Mouse (Mus musculus): ENCODE results near the gene Hist1h3d. TPM values are rescaled to one million over a fixed set of nuclear protein-coding genes. Genes with fewer than 3 reads are reported as not detected.
"Not testable (repeated sequence)": the region's sequence is repeated elsewhere in the genome, so short reads cannot be mapped to it uniquely, and the experiment has no call there.

The Hist1h3d gene
- polyA plus RNA-seq, 1 experiment from 2014 or later: 3.1 TPM

DNA sequence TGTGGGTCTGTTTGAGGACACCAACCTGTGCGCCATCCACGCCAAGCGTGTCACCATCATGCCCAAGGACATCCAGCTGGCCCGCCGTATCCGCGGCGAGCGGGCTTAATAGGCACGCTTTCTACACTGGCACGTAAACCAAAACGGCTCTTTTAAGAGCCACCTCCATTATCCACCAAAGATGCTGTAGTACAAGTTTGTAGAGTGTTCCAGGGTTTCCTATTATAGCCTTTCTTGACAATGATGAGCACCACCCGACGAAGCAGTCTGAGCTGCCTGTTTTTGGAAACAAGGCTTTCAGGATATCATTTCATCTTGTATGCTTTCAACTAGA, 30.8 kb upstream of the Hist1h3d start:
- Histone ChIP-seq H3K27ac (peak overlapping the region; percentile 93), H3K9ac (replicated peaks) (peak overlapping the region; percentile 76; the same call in 1 of the 2 replicates), H3K4me2 (replicated peaks) (peak overlapping the region; percentile 51), H3K4me3 (replicated peaks) (peak overlapping the region; percentile 50)
- WGBS: 0% methylated on average over 14 of the region's 14 CpGs
- ATAC-seq; H3K36me3 ChIP-seq; H3K9me3 ChIP-seq; H3K4me1 ChIP-seq (replicated peaks); H3K27me3 ChIP-seq: not testable (repeated sequence)

DNA sequence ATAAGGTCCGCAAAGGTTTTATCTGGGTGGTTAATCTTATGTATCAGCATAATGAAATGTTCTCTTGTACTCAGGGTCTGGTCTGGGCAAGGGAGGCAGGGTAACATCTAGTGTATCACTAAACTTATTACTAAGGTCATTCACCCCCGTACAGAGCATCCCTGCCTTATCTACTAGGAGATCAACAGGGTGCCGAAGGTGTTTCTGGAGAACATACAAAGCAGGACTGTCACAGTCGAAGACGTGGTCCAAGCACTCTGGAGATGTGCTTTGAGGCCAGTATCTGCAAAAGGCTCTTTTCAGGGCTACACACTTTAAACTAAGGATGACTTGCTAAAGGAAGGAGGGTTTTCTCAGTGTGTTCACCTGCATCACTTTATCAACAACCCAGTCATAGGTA, 28.9 kb upstream of the Hist1h3d start:
- WGBS: 82% methylated on average over 5 of the region's 5 CpGs
- Histone ChIP-seq H3K4me3 (replicated peaks) (no peak overlapping the region), H3K27me3 (no peaks in the 10 kb centered on the region), H3K9ac (replicated peaks) (no peak overlapping the region), H3K9me3 (no peaks in the 10 kb centered on the region), H3K4me1 (replicated peaks) (peaks cover 16% of the 10 kb centered on the region), H3K27ac (no peak overlapping the region), H3K4me2 (replicated peaks) (no peak overlapping the region), H3K36me3 (no peaks in the 10 kb centered on the region)
- ATAC-seq: no peak

DNA sequence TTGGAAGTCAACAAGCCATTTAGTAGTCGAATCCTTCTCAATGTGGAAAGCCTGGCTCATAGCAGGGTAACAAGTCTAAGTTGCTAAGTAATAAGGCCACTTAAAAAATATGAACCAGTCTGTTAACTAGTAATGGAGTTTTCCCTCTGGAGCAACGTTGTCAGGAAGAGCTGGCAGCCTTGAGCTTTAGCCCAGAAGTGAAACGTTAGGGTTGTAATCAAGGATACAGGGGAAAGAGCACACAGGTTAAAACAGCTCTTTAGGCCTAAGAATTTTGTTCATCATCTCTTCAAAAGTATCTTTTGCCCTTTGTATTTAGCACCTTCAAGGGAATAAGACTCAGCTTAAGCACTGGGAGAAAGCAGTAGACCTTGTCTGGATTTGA, 24.8 kb upstream of the Hist1h3d start:
- H3K4me1 ChIP-seq (replicated peaks): peaks cover 30% of the 10 kb centered on the region
- H3K27me3 ChIP-seq: no peaks in the 10 kb centered on the region
- H3K27ac ChIP-seq: peak overlapping the region; percentile 90
- no peak for ATAC-seq
- no peaks in the 10 kb centered on the region for H3K36me3 ChIP-seq
- 5% methylated on average over 3 of the region's 3 CpGs for WGBS
- peak overlapping the region; percentile 59 for H3K9ac ChIP-seq (replicated peaks)
- H3K4me3 ChIP-seq (replicated peaks): peak overlapping the region; percentile 47
- H3K9me3 ChIP-seq: no peaks in the 10 kb centered on the region
- peak overlapping the region; percentile 65 for H3K4me2 ChIP-seq (replicated peaks)

DNA sequence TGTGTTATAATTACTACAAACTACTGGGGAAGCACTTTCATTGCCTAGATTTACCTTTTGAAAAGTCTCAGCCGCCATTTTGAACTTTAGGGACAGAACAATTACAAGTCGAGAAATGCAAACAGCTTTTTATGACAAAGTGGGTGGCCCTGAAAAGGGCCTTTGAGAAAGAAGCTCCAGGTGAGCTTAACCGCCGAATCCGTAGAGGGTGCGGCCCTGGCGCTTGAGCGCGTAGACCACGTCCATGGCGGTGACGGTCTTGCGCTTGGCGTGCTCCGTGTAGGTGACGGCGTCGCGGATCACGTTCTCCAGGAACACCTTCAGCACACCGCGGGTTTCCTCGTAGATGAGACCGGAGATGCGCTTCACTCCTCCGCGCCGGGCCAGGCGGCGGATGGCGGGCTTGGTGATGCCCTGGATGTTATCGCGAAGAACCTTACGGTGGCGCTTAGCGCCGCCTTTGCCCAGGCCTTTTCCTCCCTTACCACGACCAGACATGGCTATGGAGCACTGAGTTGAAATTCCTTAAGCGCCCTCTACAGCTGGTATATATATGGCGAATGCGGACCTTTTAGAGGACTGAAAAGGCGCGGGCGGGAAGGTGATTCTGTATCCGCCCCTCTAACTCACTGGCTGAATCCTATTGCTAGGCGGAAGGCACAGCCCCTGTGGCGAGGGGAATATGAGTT, 24.3 kb upstream of the Hist1h3d start, which contains the start of gene Hist1h4f:
TSS of gene Hist1h4f (minus strand) at position 503 of the 689 bp plus-strand sequence.
- peak within 1 kb of the TSS; percentile 90 for H3K27ac ChIP-seq
- H3K4me3 ChIP-seq (replicated peaks): peak within 1 kb of the TSS; percentile 47
- under 1% methylated on average over 47 of the region's 47 CpGs for WGBS
- ATAC-seq: peak; percentile 89
- H3K27me3 ChIP-seq, H3K36me3 ChIP-seq, H3K9me3 ChIP-seq: not testable (repeated sequence)
- peak within 1 kb of the TSS; percentile 59 for H3K9ac ChIP-seq (replicated peaks)
- peaks cover 31% of the 10 kb centered on the region for H3K4me1 ChIP-seq (replicated peaks)
- H3K4me2 ChIP-seq (replicated peaks): peak within 1 kb of the TSS; percentile 65

DNA sequence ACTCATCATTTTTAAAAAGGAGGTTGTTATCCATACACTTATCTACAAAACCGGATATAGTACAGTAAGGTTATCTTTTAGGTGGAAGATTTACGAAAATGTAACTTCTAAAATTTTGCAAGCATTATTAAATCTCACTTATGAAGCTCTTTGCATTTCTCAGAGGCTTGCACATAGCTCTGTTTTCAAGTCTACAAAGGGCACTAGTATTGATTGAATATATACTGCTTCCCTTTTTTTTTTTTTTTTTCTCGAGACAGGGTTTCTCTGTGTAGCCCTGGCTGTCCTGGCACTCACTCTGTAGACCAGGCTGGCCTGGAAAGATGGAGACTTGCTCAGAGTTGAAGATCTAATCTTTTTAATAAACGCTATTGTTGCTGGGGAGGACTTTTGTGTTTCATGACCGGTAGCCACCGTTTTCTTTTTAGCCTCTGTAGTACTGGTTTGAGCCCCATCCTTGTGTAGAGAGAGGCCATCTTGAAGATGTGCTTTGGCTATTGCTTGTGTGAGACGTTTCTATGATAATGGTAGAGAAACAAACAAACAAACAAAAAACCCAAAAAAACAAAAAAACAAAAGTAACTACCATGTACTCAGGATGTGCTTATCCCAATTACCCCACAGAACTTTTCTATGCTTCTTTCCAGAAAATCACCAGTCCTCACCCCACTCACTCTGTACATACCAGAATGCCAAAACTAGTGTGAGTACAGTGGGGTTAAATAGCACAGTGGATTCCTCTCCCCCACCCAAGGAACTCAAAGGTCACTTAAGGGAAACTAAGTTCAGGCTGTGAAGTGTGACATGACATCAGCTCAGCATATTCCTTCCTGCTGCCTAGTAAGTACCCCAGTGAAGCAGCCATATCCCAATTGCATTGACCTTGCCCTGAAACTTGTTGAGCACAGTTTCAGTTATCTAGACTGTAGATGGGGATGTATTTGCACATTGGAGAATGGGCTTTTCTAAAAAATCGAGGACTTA, 23.3 kb upstream of the Hist1h3d start:
- peaks cover 36% of the 10 kb centered on the region for H3K4me1 ChIP-seq (replicated peaks)
- H3K27me3 ChIP-seq: no peaks in the 10 kb centered on the region
- H3K9ac ChIP-seq (replicated peaks): peak overlapping the region; percentile 59; the same call in 1 of the 2 replicates
- no peak; the same call in 1 of the 2 replicates for ATAC-seq
- no peaks in the 10 kb centered on the region for H3K36me3 ChIP-seq
- H3K4me3 ChIP-seq (replicated peaks): peak overlapping the region; percentile 47
- no peaks in the 10 kb centered on the region for H3K9me3 ChIP-seq
- peak overlapping the region; percentile 90 for H3K27ac ChIP-seq
- 53% methylated on average over 8 of the region's 8 CpGs for WGBS
- H3K4me2 ChIP-seq (replicated peaks): peak overlapping the region; percentile 65

DNA sequence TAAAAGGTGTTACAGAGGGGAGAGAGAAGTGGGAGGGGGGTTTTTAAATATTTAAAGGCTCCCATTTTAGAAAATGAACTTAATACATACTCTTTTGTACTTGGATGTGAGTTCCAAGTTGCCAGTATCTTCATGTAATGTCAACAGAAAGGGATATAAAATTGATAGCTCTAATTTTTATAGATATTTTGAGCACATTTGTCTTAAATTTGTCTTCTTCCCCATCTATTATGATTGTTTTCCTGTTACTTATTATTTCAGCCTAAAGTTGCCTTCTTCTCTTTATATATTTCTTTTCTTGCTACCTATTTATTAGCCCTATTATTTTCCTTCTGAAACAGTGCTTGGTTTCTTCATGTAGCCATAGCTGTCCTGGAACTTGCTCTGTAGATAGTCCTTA, 22.6 kb upstream of the Hist1h3d start, which contains the start of gene Hist1h1d:
TSS of gene Hist1h1d (plus strand) at position 301 of the 400 bp plus-strand sequence.
- Histone ChIP-seq H3K27me3 (no peaks in the 10 kb centered on the region), H3K4me2 (replicated peaks) (0 out of 2 replicates have a peak within 1 kb of the TSS, but pooled peaks have one; percentile 65), H3K27ac (peak within 1 kb of the TSS; percentile 91), H3K36me3 (no peaks in the 10 kb centered on the region), H3K9me3 (no peaks in the 10 kb centered on the region), H3K9ac (replicated peaks) (no peak within 1 kb of the TSS), H3K4me3 (replicated peaks) (no peak within 1 kb of the TSS), H3K4me1 (replicated peaks) (peaks cover 36% of the 10 kb centered on the region)
- ATAC-seq: no peak

DNA sequence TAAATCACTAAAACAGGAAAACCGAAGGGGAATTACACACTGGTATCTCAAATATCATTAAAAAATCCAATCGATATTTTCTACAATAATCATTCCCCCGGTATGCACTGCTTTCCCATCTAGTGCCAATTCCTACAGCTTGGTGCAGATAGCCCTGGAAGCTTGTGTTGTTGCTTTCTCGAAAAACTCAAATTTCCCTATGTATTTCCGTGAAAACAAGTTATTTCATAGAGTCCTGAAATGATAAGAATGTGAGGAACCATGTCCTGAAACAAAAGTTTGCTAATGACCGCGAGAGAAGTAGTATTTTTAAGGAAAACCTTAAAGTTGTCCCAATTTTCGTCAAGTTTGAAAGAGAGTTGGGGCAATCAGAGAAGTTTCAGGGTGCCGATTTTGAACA, 21.2 kb upstream of the Hist1h3d start:
- Histone ChIP-seq H3K36me3 (no peaks in the 10 kb centered on the region), H3K9me3 (no peaks in the 10 kb centered on the region), H3K9ac (replicated peaks) (peak overlapping the region; percentile 78), H3K4me1 (replicated peaks) (peaks cover 36% of the 10 kb centered on the region), H3K27me3 (no peaks in the 10 kb centered on the region), H3K4me2 (replicated peaks) (peak overlapping the region; percentile 100), H3K27ac (peak overlapping the region; percentile 91), H3K4me3 (replicated peaks) (peak overlapping the region; percentile 55)
- ATAC-seq: no peak
- 25% methylated on average over 9 of the region's 9 CpGs for WGBS

DNA sequence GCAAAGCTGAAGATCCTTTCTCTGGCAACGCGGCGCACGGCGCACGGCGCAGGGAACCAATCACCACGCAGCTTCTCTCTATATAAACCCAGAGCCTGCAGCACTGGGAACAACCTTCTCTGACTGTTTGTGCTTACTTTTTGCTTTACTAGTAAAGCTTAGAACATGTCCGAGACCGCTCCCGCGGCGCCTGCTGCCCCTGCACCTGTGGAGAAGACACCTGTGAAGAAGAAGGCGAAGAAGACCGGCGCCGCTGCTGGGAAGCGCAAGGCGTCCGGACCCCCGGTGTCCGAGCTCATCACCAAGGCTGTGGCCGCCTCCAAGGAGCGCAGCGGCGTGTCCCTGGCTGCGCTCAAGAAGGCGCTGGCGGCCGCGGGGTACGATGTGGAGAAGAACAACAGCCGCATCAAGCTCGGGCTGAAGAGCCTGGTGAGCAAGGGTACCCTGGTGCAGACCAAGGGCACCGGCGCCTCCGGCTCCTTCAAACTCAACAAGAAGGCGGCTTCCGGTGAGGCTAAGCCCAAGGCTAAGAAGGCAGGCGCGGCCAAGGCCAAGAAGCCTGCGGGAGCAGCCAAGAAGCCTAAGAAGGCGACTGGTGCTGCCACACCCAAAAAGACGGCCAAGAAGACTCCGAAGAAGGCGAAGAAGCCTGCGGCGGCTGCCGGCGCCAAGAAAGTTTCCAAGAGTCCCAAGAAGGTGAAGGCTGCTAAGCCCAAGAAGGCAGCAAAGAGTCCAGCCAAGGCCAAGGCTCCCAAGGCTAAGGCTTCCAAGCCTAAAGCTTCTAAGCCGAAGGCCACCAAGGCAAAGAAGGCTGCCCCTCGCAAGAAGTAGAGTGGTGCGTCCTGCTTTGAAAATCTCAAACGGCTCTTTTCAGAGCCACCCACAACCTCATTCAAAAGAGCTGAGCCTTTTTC, 20.4 kb upstream of the Hist1h3d start:
- peak overlapping the region; percentile 78 for H3K9ac ChIP-seq (replicated peaks)
- peak; percentile 77 for ATAC-seq
- peak overlapping the region; percentile 100 for H3K4me2 ChIP-seq (replicated peaks)
- H3K27me3 ChIP-seq: no peaks in the 10 kb centered on the region
- peak overlapping the region; percentile 91 for H3K27ac ChIP-seq
- under 1% methylated on average over 53 of the region's 54 CpGs for WGBS
- H3K4me1 ChIP-seq (replicated peaks): peaks cover 36% of the 10 kb centered on the region
- peak overlapping the region; percentile 55 for H3K4me3 ChIP-seq (replicated peaks)
- H3K36me3 ChIP-seq: no peaks in the 10 kb centered on the region
- no peaks in the 10 kb centered on the region for H3K9me3 ChIP-seq

DNA sequence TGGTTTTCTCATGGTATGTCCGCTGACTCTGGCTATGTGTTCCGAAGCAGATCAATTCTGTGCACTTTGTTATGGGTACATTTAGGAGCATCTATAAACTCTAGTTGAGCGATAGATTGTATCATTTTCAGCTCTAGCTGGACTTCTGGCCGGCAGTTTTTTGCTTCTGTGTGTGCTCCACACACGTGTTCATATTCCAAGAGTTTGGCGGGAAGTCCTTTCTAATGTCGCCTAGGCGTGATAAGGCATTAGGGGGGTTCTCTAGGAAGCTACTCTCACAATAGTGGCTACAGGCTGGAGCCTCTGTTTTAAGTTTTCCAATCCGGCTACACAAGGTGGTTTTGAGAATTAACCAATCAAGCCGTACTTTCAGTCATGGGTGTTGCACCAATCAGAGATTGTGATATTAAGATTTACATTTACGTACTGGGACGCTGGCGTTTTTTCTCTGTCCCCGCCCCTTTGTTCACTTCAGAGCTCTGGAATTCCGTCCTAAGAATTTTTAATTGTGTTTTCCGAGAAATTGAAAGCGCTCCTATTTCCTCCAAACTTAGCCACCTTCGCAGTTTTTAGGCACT, 19.6 kb upstream of the Hist1h3d start:
- Histone ChIP-seq H3K36me3 (no peaks in the 10 kb centered on the region), H3K27me3 (no peaks in the 10 kb centered on the region), H3K4me3 (replicated peaks) (peak overlapping the region; percentile 55), H3K27ac (peak overlapping the region; percentile 91), H3K9ac (replicated peaks) (peak overlapping the region; percentile 78), H3K4me1 (replicated peaks) (peaks cover 35% of the 10 kb centered on the region), H3K9me3 (no peaks in the 10 kb centered on the region), H3K4me2 (replicated peaks) (peak overlapping the region; percentile 100)
- WGBS: under 1% methylated on average over 18 of the region's 18 CpGs
- peak; percentile 84 for ATAC-seq

DNA sequence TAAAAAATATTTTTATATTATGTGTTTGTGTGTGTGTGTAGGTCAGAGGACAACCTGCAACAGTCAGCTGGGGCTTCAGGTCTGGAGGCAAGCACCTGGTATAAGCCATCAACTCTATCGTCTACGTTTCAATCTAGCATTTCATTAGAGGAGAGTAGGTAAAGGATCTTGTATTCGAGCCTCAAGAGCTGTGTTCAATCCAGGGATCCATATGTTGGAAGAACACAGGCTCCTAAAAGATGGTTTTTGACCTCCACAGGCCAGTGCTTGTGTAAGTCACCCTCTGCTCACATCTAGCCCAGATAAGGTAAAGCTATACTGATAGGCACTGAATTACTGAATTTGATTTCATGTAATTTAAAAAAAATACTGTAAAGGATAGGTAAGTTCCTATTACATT, 18.7 kb upstream of the Hist1h3d start:
- 77% methylated on average over 3 of the region's 3 CpGs for WGBS
- Histone ChIP-seq H3K4me3 (replicated peaks) (no peak overlapping the region), H3K4me1 (replicated peaks) (peaks cover 29% of the 10 kb centered on the region), H3K36me3 (no peaks in the 10 kb centered on the region), H3K27ac (no peak overlapping the region; the same call in 1 of the 2 replicates), H3K9me3 (no peaks in the 10 kb centered on the region), H3K27me3 (no peaks in the 10 kb centered on the region), H3K9ac (replicated peaks) (no peak overlapping the region), H3K4me2 (replicated peaks) (0 out of 2 replicates have a peak overlapping the region, but pooled peaks have one; percentile 20)
- no peak for ATAC-seq

DNA sequence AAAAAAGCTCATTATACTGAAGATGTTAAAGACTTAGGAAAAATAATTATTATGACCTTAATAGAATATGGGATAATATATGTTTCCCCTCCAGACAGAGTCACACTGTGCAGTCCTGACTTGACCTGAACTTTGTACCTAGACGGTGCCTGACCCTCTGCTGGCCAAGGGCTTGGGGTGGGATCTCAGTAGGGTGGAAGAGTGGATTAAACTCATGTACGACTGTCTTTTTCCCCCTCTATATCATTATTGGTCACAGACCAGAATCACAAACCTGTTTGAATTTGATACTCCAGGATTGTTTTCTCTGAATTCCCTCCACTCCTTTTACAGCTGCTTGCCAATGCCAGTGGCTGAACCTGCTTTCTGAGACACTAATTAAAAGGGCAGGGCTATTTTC, 14.9 kb upstream of the Hist1h3d start:
- H3K36me3 ChIP-seq; H3K27me3 ChIP-seq; H3K4me3 ChIP-seq (replicated peaks); H3K9me3 ChIP-seq; ATAC-seq; H3K27ac ChIP-seq; H3K9ac ChIP-seq (replicated peaks): not testable (repeated sequence)
- Histone ChIP-seq H3K4me1 (replicated peaks) (peaks cover 14% of the 10 kb centered on the region), H3K4me2 (replicated peaks) (peak overlapping the region; percentile 22)
- WGBS: 15% methylated on average over 2 of the region's 2 CpGs

Measured in midbrain, embryonic 13.5 days (tissue).